Mouse (Mus musculus): Measurements from ENCODE around the gene Rspo1. TPM values are rescaled to one million over a fixed set of nuclear protein-coding genes. Genes with fewer than 3 reads are reported as not detected.

Rspo1 gene
- total and polyA plus RNA-seq, 3 experiments = 0.25 to 0.50 (median 0.31) TPM

Other genes with a start within 250 kb of the Rspo1 start
- 25.9 and 26.2 TPM in 2 replicates for gene Inpp5b, start 244.6 kb upstream of the Rspo1 start, total RNA-seq (2012; rRNA removed)
- 30.2 and 34.0 TPM in 2 replicates for gene Inpp5b, start 244.6 kb upstream of the Rspo1 start, total RNA-seq (2014; rRNA removed)
- 21.1 and 25.6 TPM in 2 replicates for gene Inpp5b, start 244.6 kb upstream of the Rspo1 start, polyA plus RNA-seq (2012; ENCODE audit: insufficient read length, low read depth)
- 9.8 and 12.6 TPM in 2 replicates for gene Mtf1, start 184.3 kb upstream of the Rspo1 start, total RNA-seq (2012; rRNA removed)
- 6.8 and 9.5 TPM in 2 replicates for gene Mtf1, start 184.3 kb upstream of the Rspo1 start, total RNA-seq (2014; rRNA removed)
- gene Mtf1, start 184.3 kb upstream of the Rspo1 start, polyA plus RNA-seq (2012; ENCODE audit: insufficient read length, low read depth) = 17.7 and 19.8 TPM in 2 replicates
- 87.6 and 96.8 TPM in 2 replicates for gene Yrdc, start 135.8 kb upstream of the Rspo1 start, total RNA-seq (2012; rRNA removed)
- gene Yrdc, start 135.8 kb upstream of the Rspo1 start, total RNA-seq (2014; rRNA removed) = 160 and 171 TPM in 2 replicates
- gene Yrdc, start 135.8 kb upstream of the Rspo1 start, polyA plus RNA-seq (2012; ENCODE audit: insufficient read length, low read depth) = 86.7 and 86.8 TPM in 2 replicates
- gene 1110065P20Rik, start 135.2 kb upstream of the Rspo1 start, total RNA-seq (2012; rRNA removed) = 29.0 and 32.0 TPM in 2 replicates
- gene 1110065P20Rik, start 135.2 kb upstream of the Rspo1 start, total RNA-seq (2014; rRNA removed) = 22.6 and 28.5 TPM in 2 replicates
- gene 1110065P20Rik, start 135.2 kb upstream of the Rspo1 start, polyA plus RNA-seq (2012; ENCODE audit: insufficient read length, low read depth) = 16.7 and 20.4 TPM in 2 replicates
- 0.08 and 0.13 TPM in 2 replicates for gene Maneal, start 124.3 kb upstream of the Rspo1 start, total RNA-seq (2012; rRNA removed)
- not detected in 2 replicates for gene Maneal, start 124.3 kb upstream of the Rspo1 start, total RNA-seq (2014; rRNA removed)
- gene Maneal, start 124.3 kb upstream of the Rspo1 start, polyA plus RNA-seq (2012; ENCODE audit: insufficient read length, low read depth) = not detected in 2 replicates
- not detected in 2 replicates for gene Epha10, start 105.5 kb upstream of the Rspo1 start, total RNA-seq (2012; rRNA removed)
- gene Epha10, start 105.5 kb upstream of the Rspo1 start, total RNA-seq (2014; rRNA removed) = not detected in 2 replicates
- gene Epha10, start 105.5 kb upstream of the Rspo1 start, polyA plus RNA-seq (2012; ENCODE audit: insufficient read length, low read depth) = not detected in 2 replicates
- 12.3 and 14.5 TPM in 2 replicates for gene 9930104L06Rik, start 49.4 kb upstream of the Rspo1 start, total RNA-seq (2012; rRNA removed)
- 10.7 and 14.8 TPM in 2 replicates for gene 9930104L06Rik, start 49.4 kb upstream of the Rspo1 start, total RNA-seq (2014; rRNA removed)
- gene 9930104L06Rik, start 49.4 kb upstream of the Rspo1 start, polyA plus RNA-seq (2012; ENCODE audit: insufficient read length, low read depth) = 15.3 and 15.9 TPM in 2 replicates
- 101 and 111 TPM in 2 replicates for gene Cdca8, start 47.1 kb upstream of the Rspo1 start, total RNA-seq (2012; rRNA removed)
- 55.2 and 58.8 TPM in 2 replicates for gene Cdca8, start 47.1 kb upstream of the Rspo1 start, total RNA-seq (2014; rRNA removed)
- gene Cdca8, start 47.1 kb upstream of the Rspo1 start, polyA plus RNA-seq (2012; ENCODE audit: insufficient read length, low read depth) = 174 and 188 TPM in 2 replicates
- gene Gnl2, start 30.2 kb downstream of the Rspo1 start, total RNA-seq (2012; rRNA removed) = 65.0 and 79.1 TPM in 2 replicates
- 66.8 and 80.4 TPM in 2 replicates for gene Gnl2, start 30.2 kb downstream of the Rspo1 start, total RNA-seq (2014; rRNA removed)
- gene Gnl2, start 30.2 kb downstream of the Rspo1 start, polyA plus RNA-seq (2012; ENCODE audit: insufficient read length, low read depth) = 139 and 162 TPM in 2 replicates
- 1.2 and 2.1 TPM in 2 replicates for gene Dnali1, start 79.3 kb downstream of the Rspo1 start, total RNA-seq (2012; rRNA removed)
- 1.1 and 1.3 TPM in 2 replicates for gene Dnali1, start 79.3 kb downstream of the Rspo1 start, total RNA-seq (2014; rRNA removed)
- gene Dnali1, start 79.3 kb downstream of the Rspo1 start, polyA plus RNA-seq (2012; ENCODE audit: insufficient read length, low read depth) = 2.3 and 2.7 TPM in 2 replicates
- 23.5 and 28.7 TPM in 2 replicates for gene Snip1, start 80.2 kb downstream of the Rspo1 start, total RNA-seq (2012; rRNA removed)
- 38.8 and 46.6 TPM in 2 replicates for gene Snip1, start 80.2 kb downstream of the Rspo1 start, total RNA-seq (2014; rRNA removed)
- 25.0 and 25.8 TPM in 2 replicates for gene Snip1, start 80.2 kb downstream of the Rspo1 start, polyA plus RNA-seq (2012; ENCODE audit: insufficient read length, low read depth)
- gene Meaf6, start 98.7 kb downstream of the Rspo1 start, total RNA-seq (2012; rRNA removed) = 29.3 and 37.5 TPM in 2 replicates
- gene Meaf6, start 98.7 kb downstream of the Rspo1 start, total RNA-seq (2014; rRNA removed) = 24.1 and 26.4 TPM in 2 replicates
- gene Meaf6, start 98.7 kb downstream of the Rspo1 start, polyA plus RNA-seq (2012; ENCODE audit: insufficient read length, low read depth) = 52.8 and 53.8 TPM in 2 replicates
- gene Zc3h12a, start 141.4 kb downstream of the Rspo1 start, total RNA-seq (2012; rRNA removed) = 7.7 and 8.2 TPM in 2 replicates
- gene Zc3h12a, start 141.4 kb downstream of the Rspo1 start, total RNA-seq (2014; rRNA removed) = 1.4 and 2.1 TPM in 2 replicates
- 12.8 and 13.4 TPM in 2 replicates for gene Zc3h12a, start 141.4 kb downstream of the Rspo1 start, polyA plus RNA-seq (2012; ENCODE audit: insufficient read length, low read depth)

Data from CH12.LX (cell line).